Mouse (Mus musculus): ENCODE measurements around the gene Cttn. TPM values are rescaled to one million over a fixed set of nuclear protein-coding genes. Genes with fewer than 3 reads are reported as not detected.

Cttn gene
- polyA plus RNA-seq, 1 experiment: 11.7 TPM

DNA sequence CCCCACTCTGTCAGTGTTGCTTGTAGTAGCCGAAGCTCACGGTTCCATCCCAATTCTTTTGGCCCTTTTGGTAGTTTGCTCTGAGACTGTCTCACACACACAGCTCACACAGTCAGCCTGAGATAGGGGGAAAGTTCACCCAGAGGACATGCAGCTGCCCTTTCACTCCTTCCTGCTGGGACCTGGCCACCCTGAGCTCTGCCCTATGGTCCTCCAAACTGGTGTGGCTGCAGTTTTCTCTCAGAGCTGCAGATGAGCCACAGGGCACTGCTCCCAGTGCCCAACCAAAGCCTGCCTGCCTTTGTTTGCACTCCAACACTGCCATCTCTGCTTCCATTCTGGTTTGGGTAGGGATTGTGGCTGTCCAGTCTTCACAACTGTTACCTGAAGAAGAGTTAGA, 81.1 kb downstream of the Cttn start:
- no peaks in the 10 kb centered on the region for H3K27me3 ChIP-seq (ENCODE audit: control insufficient read depth)
- no peaks in the 10 kb centered on the region for H3K4me1 ChIP-seq (ENCODE audit: control insufficient read depth)
- no peaks in the 10 kb centered on the region for H3K9me3 ChIP-seq (ENCODE audit: control insufficient read depth, low read length)
- TF ChIP-seq GATA1 (IDR thresholded peaks at IDR 0.05; ENCODE audit: low read length): no peak
- TF ChIP-seq TAL1 (IDR thresholded peaks at IDR 0.05; ENCODE audit: low read length): no peak
- H3K4me3 ChIP-seq (replicated peaks): no peak overlapping the region
- no peaks in the 10 kb centered on the region for H3K36me3 ChIP-seq (ENCODE audit: control insufficient read depth)

DNA sequence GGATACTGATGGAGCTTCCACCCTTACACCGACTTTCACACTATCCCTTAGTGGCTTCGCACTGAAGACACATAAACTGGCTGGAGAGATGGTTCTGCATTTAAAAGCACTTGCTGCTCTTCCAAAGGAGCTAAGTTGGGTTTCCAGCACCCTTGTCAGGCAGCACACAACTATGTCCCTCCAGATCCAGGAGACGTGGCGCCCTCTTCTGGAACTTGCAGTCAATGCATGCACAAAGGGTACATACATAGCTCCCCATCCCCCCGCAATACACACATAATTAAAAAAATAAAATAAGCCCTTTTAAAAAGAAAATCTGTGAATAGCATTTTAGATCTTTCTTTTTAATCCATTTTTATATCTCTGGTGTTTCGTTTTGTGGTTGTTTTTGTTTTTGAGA, 83.3 kb downstream of the Cttn start:
- Histone ChIP-seq H3K4me3 (replicated peaks) (no peak overlapping the region), H3K27me3 (ENCODE audit: control insufficient read depth) (no peaks in the 10 kb centered on the region), H3K36me3 (ENCODE audit: control insufficient read depth) (no peaks in the 10 kb centered on the region), H3K9me3 (ENCODE audit: control insufficient read depth, low read length) (no peaks in the 10 kb centered on the region), H3K4me1 (ENCODE audit: control insufficient read depth) (no peaks in the 10 kb centered on the region)
- TF ChIP-seq TAL1 (IDR thresholded peaks at IDR 0.05; ENCODE audit: low read length) (no peak), GATA1 (IDR thresholded peaks at IDR 0.05; ENCODE audit: low read length) (no peak)

Other genes starting within 250 kb of the Cttn start
- 4.9 and 6.1 TPM in 2 replicates for gene Ppfia1, start 82.7 kb upstream of the Cttn start, polyA plus RNA-seq (2012)
- 0.16 and 0.23 TPM in 2 replicates for gene Fadd, start 111.5 kb upstream of the Cttn start, polyA plus RNA-seq (2012)

Data from erythroblast, embryonic 14.5 days (primary cell).